Comparison of ENCODE assay signal across 39 mouse cellular contexts in the genomic region with DNA sequence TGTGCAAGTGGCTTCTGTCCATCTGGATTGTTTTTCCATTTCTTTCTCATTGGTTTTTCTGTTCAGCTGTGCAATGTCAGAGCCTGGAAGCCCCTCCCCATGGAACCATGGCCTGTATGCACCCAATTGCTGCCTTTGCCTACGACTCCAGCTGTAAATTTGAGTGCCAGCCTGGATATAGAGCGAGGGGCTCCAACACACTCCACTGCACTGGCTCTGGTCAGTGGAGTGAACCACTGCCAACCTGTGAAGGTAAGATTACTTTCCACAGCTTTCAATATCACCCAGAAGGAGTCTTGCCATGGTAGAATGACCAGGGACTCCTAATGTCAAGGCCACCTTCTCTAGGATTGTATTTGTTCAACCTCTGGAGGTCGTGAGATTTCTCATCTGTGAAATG. TPM values are rescaled to one million over a fixed set of nuclear protein-coding genes. Genes with fewer than 3 reads are reported as not detected.
"Had no signal": no experiment of that assay in that cellular context is flagged by ENCODE, and none has a peak within 500 bp of the region (broad histone marks: within the 10 kb centered on the region; RNA-seq: fewer than 3 reads in every experiment).

No protein-coding gene starts in this region.

- H3K4me2 ChIP-seq: heart, embryonic 11.5 days; heart, embryonic 12.5 days; heart, embryonic 13.5 days; heart, embryonic 15.5 days; hindbrain, embryonic 12.5 days; hindbrain, embryonic 13.5 days; hindbrain, embryonic 14.5 days; hindbrain, embryonic 15.5 days; intestine, embryonic 15.5 days had no signal

- H3K27me3 ChIP-seq: heart, embryonic 12.5 days; heart, embryonic 13.5 days; heart, embryonic 15.5 days; hindbrain, embryonic 12.5 days; hindbrain, embryonic 13.5 days; hindbrain, embryonic 15.5 days; intestine, embryonic 15.5 days had no signal

- H3K9ac ChIP-seq: heart, embryonic 12.5 days; heart, embryonic 13.5 days; heart, embryonic 15.5 days; hindbrain, embryonic 12.5 days; hindbrain, embryonic 13.5 days; hindbrain, embryonic 14.5 days; hindbrain, embryonic 15.5 days; intestine, embryonic 15.5 days had no signal

- H3K4me3 ChIP-seq: heart, embryonic 10.5 days; heart, embryonic 12.5 days; heart, embryonic 13.5 days; heart, embryonic 15.5 days; hindbrain, embryonic 10.5 days; hindbrain, embryonic 12.5 days; hindbrain, embryonic 13.5 days; hindbrain, embryonic 15.5 days; intestine, embryonic 15.5 days; layer of hippocampus, adult 2 months; left cerebral cortex, adult 2 months had no signal

- H3K4me1 ChIP-seq: heart, embryonic 10.5 days; heart, embryonic 12.5 days; heart, embryonic 13.5 days; heart, embryonic 15.5 days; hindbrain, embryonic 10.5 days; hindbrain, embryonic 12.5 days; hindbrain, embryonic 13.5 days; hindbrain, embryonic 15.5 days; intestine, embryonic 15.5 days had no signal

- ATAC-seq: hindbrain, embryonic 16.5 days; hindbrain, postnatal 0 days; inflammation-experienced regulatory T-cells, adult 6 months; intestine, embryonic 15.5 days; intestine, embryonic 16.5 days; intestine, postnatal 0 days had no signal

- H3K36me3 ChIP-seq: heart, embryonic 10.5 days; heart, embryonic 12.5 days; heart, embryonic 13.5 days; heart, embryonic 15.5 days; hindbrain, embryonic 10.5 days; hindbrain, embryonic 12.5 days; hindbrain, embryonic 13.5 days; hindbrain, embryonic 15.5 days; intestine, embryonic 15.5 days had no signal

- DNase-seq: heart, postnatal 10 days; heart, postnatal 14 days; heart, postnatal 36 days; heart, postnatal 4 days; kidney, adult 18-20 months; kidney, adult 8-10 months; kidney, adult 9 months; kidney, postnatal 14 days; kidney, postnatal 25 days; kidney, postnatal 36 days; kidney, postnatal 4 days; layer of hippocampus, adult 9-11 months; layer of hippocampus, postnatal 36 days had no signal

- H3K27ac ChIP-seq: heart, embryonic 10.5 days; heart, embryonic 13.5 days; heart, embryonic 15.5 days; hindbrain, embryonic 10.5 days; hindbrain, embryonic 12.5 days; hindbrain, embryonic 13.5 days; hindbrain, embryonic 14.5 days; hindbrain, embryonic 15.5 days; hindbrain, postnatal 0 days; intestine, embryonic 15.5 days; kidney, postnatal 0 days; layer of hippocampus, adult 2 months; left cerebral cortex, adult 2 months had no signal

- H3K9me3 ChIP-seq: heart, embryonic 10.5 days; heart, embryonic 12.5 days; heart, embryonic 13.5 days; heart, embryonic 15.5 days; hindbrain, embryonic 10.5 days; hindbrain, embryonic 12.5 days; hindbrain, embryonic 13.5 days; hindbrain, embryonic 15.5 days; intestine, embryonic 15.5 days had no signal

RNA-seq across cellular contexts. Expression of a gene that starts 14.9 kb away (rescaled TPM):
- total RNA-seq: hindbrain, postnatal 0 days; layer of hippocampus, adult 18-20 months; layer of hippocampus, adult 2 months; layer of hippocampus, adult 8-10 months; layer of hippocampus, postnatal 14 days; layer of hippocampus, postnatal 25 days; left cerebral cortex, adult 18-20 months; left cerebral cortex, adult 2 months; left cerebral cortex, adult 8-10 months; left cerebral cortex, postnatal 10 days had no signal
- polyA plus RNA-seq: heart, embryonic 12.5 days; hindbrain, embryonic 10.5 days; hindbrain, embryonic 12.5 days; hindbrain, embryonic 13.5 days; hindbrain, embryonic 14.5 days; hindbrain, embryonic 15.5 days; hindbrain, embryonic 16.5 days had no signal

RNA-seq across cellular contexts. Expression of a gene that starts 21.6 kb away (rescaled TPM):
- polyA plus RNA-seq: inflammation-experienced regulatory T-cells, adult 6 months had no signal
